Mouse (Mus musculus) layer of hippocampus, adult 18-20 months (tissue): ENCODE measurements at regions not wholly inside any gene's neighbourhood (a gene's known extent, or its start where the extent isn't known, plus 50 kb on each side); places are given as distances from the start of the nearest gene placed in this dataset.

Source experiments
- DNase-seq, 2 experiments: peaks; one replicate each; pipeline ENCODE4 v3.0.0; 2022; ENCODE audit warnings: low spot score in 2 of 2

GRCm38 (mm10) chr19:56039091-56040004 is 247.6 kb upstream of the Habp2 start:
- DNase-seq = no peak

- DNase-seq = no peak
These were observed 245.0 kb upstream of the Habp2 start for GRCm38 (mm10) chr19:56041930-56042329.

GRCm38 (mm10) chr19:56046784-56047390 is 240.1 kb upstream of the Habp2 start:
- no peak for DNase-seq

- no peak for DNase-seq
These were observed 232.8 kb upstream of the Habp2 start for GRCm38 (mm10) chr19:56054186-56054585.

GRCm38 (mm10) chr19:56056397-56056796 is 230.5 kb upstream of the Habp2 start:
- no peak for DNase-seq

- DNase-seq = peak in 1 of 2 experiments; percentile 6
These were observed 224.9 kb upstream of the Habp2 start for GRCm38 (mm10) chr19:56061882-56062540.

- no peak for DNase-seq
These were observed 223.8 kb upstream of the Habp2 start for GRCm38 (mm10) chr19:56063099-56063498.

GRCm38 (mm10) chr19:56065730-56066129 is 221.2 kb upstream of the Habp2 start:
- DNase-seq = no peak

- no peak for DNase-seq
These were observed 218.8 kb upstream of the Habp2 start for GRCm38 (mm10) chr19:56068165-56068564.

- DNase-seq = no peak
These were observed 218.1 kb upstream of the Habp2 start for GRCm38 (mm10) chr19:56068854-56069253.

GRCm38 (mm10) chr19:56069266-56069665 is 217.7 kb upstream of the Habp2 start:
- no peak for DNase-seq

- no peak for DNase-seq
These were observed 215.6 kb upstream of the Habp2 start for GRCm38 (mm10) chr19:56071340-56071739.

GRCm38 (mm10) chr19:56076128-56076527 is 210.8 kb upstream of the Habp2 start:
- no peak for DNase-seq

GRCm38 (mm10) chr19:56077491-56077890 is 209.4 kb upstream of the Habp2 start:
- no peak for DNase-seq

- no peak for DNase-seq
These were observed 200.4 kb upstream of the Habp2 start for GRCm38 (mm10) chr19:56086413-56087083.

GRCm38 (mm10) chr19:56087127-56087526 is 199.8 kb upstream of the Habp2 start:
- DNase-seq = no peak

- DNase-seq = no peak
These were observed 197.1 kb upstream of the Habp2 start for GRCm38 (mm10) chr19:56089795-56090375.

GRCm38 (mm10) chr19:56091581-56091980 is 195.4 kb upstream of the Habp2 start:
- no peak for DNase-seq

GRCm38 (mm10) chr19:56095873-56096272 is 191.1 kb upstream of the Habp2 start:
- DNase-seq = no peak

- DNase-seq = no peak
These were observed 187.2 kb upstream of the Habp2 start for GRCm38 (mm10) chr19:56099725-56100124.
